In genomic region chr19:32761162-32761561, GRCm38 (mm10) we compare ENCODE assay signal across 10 mouse cellular contexts. TPM values are rescaled to one million over a fixed set of nuclear protein-coding genes. Genes with fewer than 3 reads are reported as not detected.
A peak's percentile ranks its signal among the peaks of the same experiment; 100 is the strongest.
DNase-seq lines count a peak whose midpoint lies in the region; ATAC-seq and TF ChIP-seq lines count a peak whose summit lies in the region.
"Had no signal": no experiment of that assay in that cellular context is flagged by ENCODE, and none has a peak within 500 bp of the region (broad histone marks: within the 10 kb centered on the region; RNA-seq: fewer than 3 reads in every experiment).

No protein-coding gene starts in this region.

- H3K36me3 ChIP-seq in heart, embryonic 16.5 days (ENCODE audit: control insufficient read depth, insufficient read depth), result peaks cover 4% of the 10 kb centered on the region
- peaks cover 51% of the 10 kb centered on the region for H3K36me3 ChIP-seq in E14TG2a.4 (ENCODE audit: insufficient read depth, low read length)
- no peaks in the 10 kb centered on the region; the same call in 1 of the 2 replicates for H3K36me3 ChIP-seq in forebrain, embryonic 15.5 days
- H3K36me3 ChIP-seq in midbrain, embryonic 12.5 days, result no peaks in the 10 kb centered on the region
- no peaks in the 10 kb centered on the region for H3K36me3 ChIP-seq in heart, embryonic 12.5 days

- no peaks in the 10 kb centered on the region for H3K9me3 ChIP-seq in heart, embryonic 16.5 days (replicated peaks; ENCODE audit: control insufficient read depth, low read length)
- no peaks in the 10 kb centered on the region for H3K9me3 ChIP-seq in E14TG2a.4 (ENCODE audit: low read length)
- no peaks in the 10 kb centered on the region for H3K9me3 ChIP-seq in forebrain, embryonic 15.5 days
- no peaks in the 10 kb centered on the region for H3K9me3 ChIP-seq in midbrain, embryonic 12.5 days
- no peaks in the 10 kb centered on the region for H3K9me3 ChIP-seq in heart, embryonic 12.5 days (replicated peaks)

- H3K27me3 ChIP-seq in heart, embryonic 16.5 days (ENCODE audit: control insufficient read depth, insufficient read depth, low read length), result no peaks in the 10 kb centered on the region
- no peaks in the 10 kb centered on the region for H3K27me3 ChIP-seq in E14TG2a.4 (ENCODE audit: insufficient read depth, low read length)
- no peaks in the 10 kb centered on the region for H3K27me3 ChIP-seq in forebrain, embryonic 15.5 days
- H3K27me3 ChIP-seq in midbrain, embryonic 12.5 days, result no peaks in the 10 kb centered on the region
- no peaks in the 10 kb centered on the region for H3K27me3 ChIP-seq in heart, embryonic 12.5 days (replicated peaks)

- no peak for DNase-seq in heart, adult 11 months
- no peak for DNase-seq in urinary bladder, postnatal 36 days (ENCODE audit: low spot score in 2 of 2)
- no peak for DNase-seq in heart, adult 9 months (ENCODE audit: low spot score in 2 of 2)
- DNase-seq: cerebellum, postnatal 25 days had no signal

- 66% methylated on average over 4 of the region's 4 CpGs for WGBS in heart, embryonic 16.5 days
- 64% methylated on average over 4 of the region's 4 CpGs for WGBS in forebrain, embryonic 15.5 days
- 69% methylated on average over 4 of the region's 4 CpGs for WGBS in midbrain, embryonic 12.5 days
- WGBS in heart, embryonic 12.5 days, result 77% methylated on average over 4 of the region's 4 CpGs

- no peak for TF ChIP-seq CTCF in E14TG2a.4 (conservative IDR thresholded peaks at IDR 0.05; ENCODE audit: low read length)

- no peak overlapping the region for H3K9ac ChIP-seq in heart, embryonic 16.5 days (ENCODE audit: low read length)
- no peak overlapping the region for H3K9ac ChIP-seq in forebrain, embryonic 15.5 days (replicated peaks)
- no peak overlapping the region for H3K9ac ChIP-seq in midbrain, embryonic 12.5 days (replicated peaks)
- no peak overlapping the region for H3K9ac ChIP-seq in heart, embryonic 12.5 days

- H3K4me2 ChIP-seq in heart, embryonic 16.5 days (ENCODE audit: low read depth, low read length), result peak overlapping the region; percentile 68
- H3K4me2 ChIP-seq in forebrain, embryonic 15.5 days (replicated peaks), result peak overlapping the region; percentile 67
- peak overlapping the region; percentile 92 for H3K4me2 ChIP-seq in midbrain, embryonic 12.5 days (replicated peaks)
- H3K4me2 ChIP-seq in heart, embryonic 12.5 days, result no peak overlapping the region

- ATAC-seq in heart, embryonic 16.5 days (replicated peaks; ENCODE audit: extremely low read depth, insufficient read depth, low FRiP score), result no peak
- ATAC-seq in forebrain, embryonic 15.5 days (replicated peaks), result no peak
- no peak for ATAC-seq in midbrain, embryonic 12.5 days (ENCODE audit: low FRiP score, low read depth)
- ATAC-seq in heart, embryonic 12.5 days (ENCODE audit: insufficient number of reproducible peaks, low FRiP score), result no peak
- ATAC-seq: CD4-positive, CD25-positive, alpha-beta regulatory T cell, adult 4 months had no signal

- peaks cover 23% of the 10 kb centered on the region for H3K4me1 ChIP-seq in heart, embryonic 16.5 days (ENCODE audit: control insufficient read depth, insufficient read depth, low read length)
- peaks cover 59% of the 10 kb centered on the region for H3K4me1 ChIP-seq in E14TG2a.4 (replicated peaks; ENCODE audit: low read depth, low read length)
- peaks cover 41% of the 10 kb centered on the region for H3K4me1 ChIP-seq in forebrain, embryonic 15.5 days
- peaks cover 14% of the 10 kb centered on the region for H3K4me1 ChIP-seq in midbrain, embryonic 12.5 days
- H3K4me1 ChIP-seq in heart, embryonic 12.5 days (replicated peaks), result peaks cover 11% of the 10 kb centered on the region

- H3K4me3 ChIP-seq in heart, embryonic 16.5 days (ENCODE audit: low read length), result no peak overlapping the region
- H3K4me3 ChIP-seq in E14TG2a.4 (replicated peaks; ENCODE audit: low read length), result peak overlapping the region; percentile 93
- peak overlapping the region; percentile 20 for H3K4me3 ChIP-seq in forebrain, embryonic 15.5 days
- no peak overlapping the region for H3K4me3 ChIP-seq in midbrain, embryonic 12.5 days
- no peak overlapping the region for H3K4me3 ChIP-seq in heart, embryonic 12.5 days

- H3K27ac ChIP-seq in heart, embryonic 16.5 days (ENCODE audit: low read length), result no peak overlapping the region
- H3K27ac ChIP-seq in forebrain, embryonic 15.5 days (replicated peaks), result no peak overlapping the region
- no peak overlapping the region for H3K27ac ChIP-seq in midbrain, embryonic 12.5 days (replicated peaks)
- H3K27ac ChIP-seq in heart, embryonic 12.5 days (ENCODE audit: poor library complexity, severe bottlenecking), result no peak overlapping the region

RNA-seq across cellular contexts. Expression of gene Pten, which starts 3.9 kb away (rescaled TPM):
- 4.7 and 5.1 TPM in 2 replicates for polyA plus RNA-seq in heart, embryonic 16.5 days (2015; fragmentation: Nextera tagmentation; extraction: Ambion mirVana)
- polyA plus RNA-seq in forebrain, embryonic 15.5 days (2015; fragmentation: Nextera tagmentation; extraction: Ambion mirVana), result 12.2 TPM in 2 replicates
- polyA plus RNA-seq in midbrain, embryonic 12.5 days (2016; fragmentation: Nextera tagmentation; extraction: Ambion mirVana), result 13.7 and 17.0 TPM in 2 replicates
- 6.1 and 7.7 TPM in 2 replicates for polyA plus RNA-seq in heart, embryonic 12.5 days (2016; fragmentation: Nextera tagmentation; extraction: Ambion mirVana)

RNA-seq across cellular contexts. Expression of gene Atad1, which starts 21.6 kb away (rescaled TPM):
- 62.1 and 64.7 TPM in 2 replicates for polyA plus RNA-seq in heart, embryonic 16.5 days (2015; fragmentation: Nextera tagmentation; extraction: Ambion mirVana)
- polyA plus RNA-seq in forebrain, embryonic 15.5 days (2015; fragmentation: Nextera tagmentation; extraction: Ambion mirVana), result 113 and 120 TPM in 2 replicates
- 99.3 and 102 TPM in 2 replicates for polyA plus RNA-seq in midbrain, embryonic 12.5 days (2016; fragmentation: Nextera tagmentation; extraction: Ambion mirVana)
- 63.1 and 65.3 TPM in 2 replicates for polyA plus RNA-seq in heart, embryonic 12.5 days (2016; fragmentation: Nextera tagmentation; extraction: Ambion mirVana)

Comparison
In these comparisons a context has a peak if more than half of its experiments do, and no peak if none do; other contexts are left out.
1. H3K4me3 ChIP-seq: peak in E14TG2a.4 (single experiment) and forebrain, embryonic 15.5 days (single experiment); none in heart, embryonic 16.5 days (single experiment), midbrain, embryonic 12.5 days (single experiment) and heart, embryonic 12.5 days (single experiment).